Mouse (Mus musculus): ENCODE results near the gene Doc2g.

Doc2g gene

GRCm38 (mm10) chr19:4052516-4053030 is 49.5 kb downstream of the Doc2g start:
- DNase-seq (ENCODE audit: low spot score in 2 of 2), result no peak

DNA sequence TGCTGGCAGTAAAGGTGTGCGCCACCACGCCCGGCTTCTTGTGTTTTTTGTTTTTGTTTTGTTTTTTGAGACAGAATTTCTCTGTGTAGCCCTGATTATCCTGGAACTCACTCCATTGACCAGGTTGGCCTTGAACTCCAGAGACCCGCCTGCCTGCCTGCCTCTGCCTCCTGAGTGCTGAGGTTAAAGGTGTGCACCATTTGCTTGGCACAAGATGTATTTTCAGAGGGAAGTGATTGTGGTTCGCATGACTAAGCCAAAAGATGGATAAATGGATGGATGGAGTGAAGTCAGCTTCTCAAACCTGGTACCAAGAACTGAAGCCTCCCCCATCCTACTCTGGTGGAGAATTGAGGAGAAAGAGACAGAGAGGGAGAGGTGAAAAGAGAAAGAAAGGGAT is 51.5 kb downstream of the Doc2g start:
- no peak for DNase-seq (ENCODE audit: low spot score in 2 of 2)

GRCm38 (mm10) chr19:4055216-4055946 is 52.3 kb downstream of the Doc2g start:
- DNase-seq (ENCODE audit: low spot score in 2 of 2), result no peak

GRCm38 (mm10) chr19:4055947-4056693 is 53.0 kb downstream of the Doc2g start:
- no peak for DNase-seq (ENCODE audit: low spot score in 2 of 2)
